Mouse (Mus musculus) liver, embryonic 11.5 days (tissue): ENCODE measurements around the gene Qrfp. TPM values are rescaled to one million over a fixed set of nuclear protein-coding genes. Genes with fewer than 3 reads are reported as not detected.

Experiments
- ATAC-seq: fragments of 200-750 bp; cut with Nextera tagmentation; replicated peaks from 2 replicates; pipeline ENCODE4 v1.8.0; 2017; ENCODE audit warnings: moderate number of reproducible peaks, mild to moderate bottlenecking, moderate TSS enrichment, moderate library complexity; ENCODE audit not compliant: low FRiP score
- DNase-seq: peaks from one replicate; pipeline ENCODE4 v3.0.0-alpha.2; 2017; ENCODE audit warnings: low spot score
- H3K27ac ChIP-seq: fragments of 300-500 bp; sonication (generic); 2 replicates; pipeline ENCODE4 v1.5.1; 2014; ENCODE audit warnings: mild to moderate bottlenecking, low read depth, low read length, control low read depth
- H3K27me3 ChIP-seq: fragments of 300-500 bp; sonication (generic); replicated peaks from 2 replicates; pipeline ENCODE4 v1.6.1; 2014; ENCODE audit warnings: low read length, mixed read lengths; ENCODE audit not compliant: control insufficient read depth, insufficient read depth
- H3K36me3 ChIP-seq: fragments of 300-500 bp; sonication (generic); 2 replicates; pipeline ENCODE4 v1.6.1; 2014; ENCODE audit warnings: mild to moderate bottlenecking, low read length, moderate library complexity, mixed read lengths; ENCODE audit not compliant: control insufficient read depth, insufficient read depth
- H3K4me1 ChIP-seq: fragments of 300-500 bp; sonication (generic); replicated peaks from 2 replicates; pipeline ENCODE4 v1.6.1; 2014; ENCODE audit warnings: low read length, mixed read lengths; ENCODE audit not compliant: control insufficient read depth, insufficient read depth
- H3K4me2 ChIP-seq: fragments of 300-500 bp; sonication (generic); 2 replicates; pipeline ENCODE4 v1.6.1; 2014; ENCODE audit warnings: mild to moderate bottlenecking, control low read depth, moderate library complexity
- H3K4me3 ChIP-seq: fragments of 300-500 bp; sonication (generic); 2 replicates; pipeline ENCODE4 v1.5.1; 2014; ENCODE audit warnings: low read depth, low read length, control low read depth
- H3K9ac ChIP-seq: fragments of 300-500 bp; sonication (generic); 2 replicates; pipeline ENCODE4 v1.6.1; 2014; ENCODE audit warnings: low read depth, low read length, control low read depth
- H3K9me3 ChIP-seq: fragments of 300-500 bp; sonication (generic); 2 replicates; pipeline ENCODE4 v1.6.1; 2016; ENCODE audit warnings: low read length, inconsistent platforms, mixed read lengths; ENCODE audit not compliant: control insufficient read depth
- WGBS: fragments of 180-500 bp; shearing (Covaris S2); extraction: QIAGEN DNeasy Blood & Tissue Kit; methylation state at CpG from one replicate; pipeline ENCODE4 v1.1.7; 2014; 5-methylcytosine and 5-hydroxymethylcytosine counted together
- polyA plus RNA-seq: library from polyadenylated mRNA; unstranded; fragments of >200 nt; fragmentation: Nextera tagmentation; extraction: Ambion mirVana; gene quantifications from 2 replicates; pipeline ENCODE4 v1.2.1, GENCODE M21; 2014

The Qrfp gene
- polyA plus RNA-seq, 1 experiment from 2014 or later = not detected

- WGBS = 71% methylated on average over 16 of the region's 16 CpGs
- peaks cover 30% of the 10 kb centered on the region for H3K27me3 ChIP-seq
- ATAC-seq = no peak
- H3K9ac ChIP-seq = no peak overlapping the region
- H3K36me3 ChIP-seq = no peaks in the 10 kb centered on the region
- no peaks in the 10 kb centered on the region for H3K9me3 ChIP-seq
- no peak overlapping the region for H3K27ac ChIP-seq
- no peak overlapping the region for H3K4me2 ChIP-seq
- H3K4me3 ChIP-seq = no peak overlapping the region
- peaks cover 3% of the 10 kb centered on the region; the same call in 1 of the 2 replicates for H3K4me1 ChIP-seq
- no peak for DNase-seq
Observed at GRCm38 (mm10) chr2:31825469-31825911, 15.1 kb upstream of the Qrfp start.

GRCm38 (mm10) chr2:31823933-31824730 is 13.8 kb upstream of the Qrfp start:
- Histone ChIP-seq H3K4me1 (peaks cover 3% of the 10 kb centered on the region; the same call in 1 of the 2 replicates), H3K27me3 (peaks cover 30% of the 10 kb centered on the region), H3K9ac (no peak overlapping the region), H3K27ac (no peak overlapping the region), H3K9me3 (no peaks in the 10 kb centered on the region), H3K4me2 (no peak overlapping the region), H3K36me3 (no peaks in the 10 kb centered on the region), H3K4me3 (no peak overlapping the region)
- DNase-seq (no peak), ATAC-seq (no peak)
- 77% methylated on average over 12 of the region's 15 CpGs for WGBS

GRCm38 (mm10) chr2:31822524-31823371 is 12.4 kb upstream of the Qrfp start:
- ATAC-seq = no peak
- Histone ChIP-seq H3K36me3 (no peaks in the 10 kb centered on the region), H3K27ac (no peak overlapping the region), H3K9me3 (no peaks in the 10 kb centered on the region), H3K4me1 (peaks cover 3% of the 10 kb centered on the region; the same call in 1 of the 2 replicates), H3K4me2 (peak overlapping the region; percentile 53), H3K9ac (no peak overlapping the region), H3K4me3 (no peak overlapping the region), H3K27me3 (peaks cover 30% of the 10 kb centered on the region)
- 14% methylated on average over 39 of the region's 39 CpGs for whole genome bisulfite sequencing
- no peak for DNase-seq

DNA sequence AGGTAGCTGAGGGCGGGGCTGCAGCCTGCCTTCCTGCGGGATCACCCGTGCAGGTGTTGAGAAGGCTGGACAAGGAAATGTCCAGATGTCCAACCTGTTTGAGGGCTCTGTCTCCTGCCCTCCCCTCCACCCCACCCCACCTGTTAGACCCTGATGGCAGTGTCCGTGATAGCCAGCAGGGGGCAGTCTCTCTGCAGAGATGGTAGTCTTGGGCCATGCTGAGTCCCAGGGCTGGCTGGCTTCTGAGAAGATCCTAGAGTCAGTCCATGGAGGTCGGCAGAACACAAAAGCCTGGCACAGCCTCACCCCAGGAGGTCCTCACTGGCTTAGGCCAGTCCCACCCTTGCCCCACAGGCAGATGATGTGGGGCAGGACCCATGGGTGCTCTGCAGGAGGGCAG is 5.0 kb upstream of the Qrfp start:
- H3K9me3 ChIP-seq = no peaks in the 10 kb centered on the region
- no peak; the same call in 1 of the 2 replicates for ATAC-seq
- no peak overlapping the region for H3K4me2 ChIP-seq
- no peak overlapping the region for H3K4me3 ChIP-seq
- peak; percentile 52 for DNase-seq
- no peak overlapping the region for H3K9ac ChIP-seq
- H3K36me3 ChIP-seq = no peaks in the 10 kb centered on the region
- 19% methylated on average over 5 of the region's 5 CpGs for WGBS
- peaks cover 4% of the 10 kb centered on the region for H3K4me1 ChIP-seq
- H3K27ac ChIP-seq = no peak overlapping the region
- peaks cover 4% of the 10 kb centered on the region; the same call in 1 of the 2 replicates for H3K27me3 ChIP-seq

DNA sequence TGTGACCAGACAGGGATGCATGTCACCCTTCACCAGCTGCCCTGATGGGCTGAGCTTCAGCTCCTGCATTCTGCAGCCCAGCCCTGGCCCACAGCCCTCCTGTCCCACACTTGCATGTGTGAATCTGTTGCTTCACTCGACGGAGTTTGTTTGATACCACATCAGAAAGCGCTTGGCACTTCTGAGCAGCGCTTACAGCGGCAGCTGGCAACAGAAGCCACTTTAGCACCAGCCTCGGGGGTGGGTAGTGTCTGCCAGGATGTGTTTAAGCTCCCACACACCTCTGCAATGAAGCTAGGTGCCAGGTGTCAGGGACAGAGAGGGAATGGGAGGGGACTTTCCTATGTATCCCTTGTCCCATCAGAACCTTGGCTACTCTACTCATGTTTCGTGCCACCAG is 4.3 kb upstream of the Qrfp start:
- H3K9ac ChIP-seq = no peak overlapping the region
- no peak overlapping the region for H3K27ac ChIP-seq
- peaks cover 9% of the 10 kb centered on the region for H3K4me1 ChIP-seq
- no peak overlapping the region for H3K4me2 ChIP-seq
- no peak for DNase-seq
- WGBS = 71% methylated on average over 7 of the region's 7 CpGs
- ATAC-seq = no peak
- H3K4me3 ChIP-seq = no peak overlapping the region
- H3K36me3 ChIP-seq = no peaks in the 10 kb centered on the region
- no peaks in the 10 kb centered on the region for H3K9me3 ChIP-seq
- H3K27me3 ChIP-seq = peaks cover 6% of the 10 kb centered on the region; the same call in 1 of the 2 replicates

DNA sequence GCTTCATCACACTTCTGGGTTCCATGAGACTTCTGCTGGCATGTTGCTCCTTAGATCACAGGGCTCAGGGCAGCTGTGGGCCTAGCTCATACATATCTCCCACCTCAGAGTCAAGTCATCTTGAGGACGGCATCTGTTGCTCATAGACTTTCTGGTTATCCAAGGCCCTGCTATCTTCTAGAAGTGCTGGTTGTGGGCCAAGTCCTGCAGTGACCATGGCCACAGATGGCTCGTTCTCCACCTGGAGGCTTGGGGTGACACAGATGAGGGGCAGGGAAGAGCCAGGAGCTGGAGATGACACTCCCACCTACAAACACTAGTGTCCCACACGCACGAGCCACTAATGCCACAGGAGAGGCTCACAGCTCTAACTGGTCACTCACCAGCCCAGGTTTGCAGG is 3.3 kb upstream of the Qrfp start:
- ATAC-seq (no peak), DNase-seq (no peak)
- Histone ChIP-seq H3K27me3 (peaks cover 6% of the 10 kb centered on the region; the same call in 1 of the 2 replicates), H3K36me3 (no peaks in the 10 kb centered on the region), H3K9ac (no peak overlapping the region), H3K4me2 (no peak overlapping the region), H3K4me3 (no peak overlapping the region), H3K27ac (no peak overlapping the region), H3K9me3 (no peaks in the 10 kb centered on the region), H3K4me1 (peaks cover 9% of the 10 kb centered on the region)
- WGBS = 81% methylated on average over 4 of the region's 4 CpGs

DNA sequence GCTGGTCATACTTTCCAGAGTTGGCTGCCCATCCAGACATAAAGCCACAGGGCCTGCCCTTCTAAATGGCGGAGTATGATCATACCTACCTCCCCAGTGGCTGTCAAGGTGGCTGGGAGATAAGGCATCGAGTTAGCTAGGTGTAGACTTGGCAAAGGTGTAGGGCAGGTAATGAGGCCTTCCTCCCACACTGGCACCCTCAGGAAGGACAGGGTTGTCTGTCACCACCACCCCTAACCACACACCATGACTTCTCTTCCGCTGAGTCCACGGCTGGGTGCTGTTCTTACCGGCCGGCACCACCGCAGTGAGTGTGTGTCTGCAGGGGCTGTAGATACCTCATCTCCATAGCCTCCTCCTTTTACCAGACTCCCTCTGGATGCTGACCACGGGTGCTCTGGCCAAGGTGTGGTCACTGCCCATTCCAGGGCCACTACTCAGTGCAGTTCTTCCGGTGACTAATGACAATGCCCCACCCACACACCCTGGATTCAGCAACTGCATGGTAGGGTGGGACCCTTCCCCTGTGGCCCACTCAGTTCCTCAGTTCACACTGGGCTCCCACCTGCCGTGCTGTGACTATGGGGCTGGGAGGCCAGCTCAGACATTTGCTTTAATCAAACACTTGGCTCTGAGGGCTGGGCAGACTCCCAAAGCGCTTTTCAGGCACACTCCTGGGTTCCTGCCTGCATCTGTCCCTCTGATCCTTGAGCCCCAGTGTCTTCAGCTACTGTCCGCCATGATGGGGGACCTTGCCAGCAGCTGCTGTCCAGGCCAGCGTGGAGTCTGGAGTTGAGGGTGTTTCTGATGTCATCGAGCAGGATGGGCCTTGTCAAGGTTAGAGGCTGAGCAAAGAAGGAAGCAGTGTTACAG is 942 bp upstream of the Qrfp start:
- WGBS = 72% methylated on average over 14 of the region's 14 CpGs
- ATAC-seq = no peak
- no peak for DNase-seq
- Histone ChIP-seq H3K27me3 (peaks cover 3% of the 10 kb centered on the region; the same call in 1 of the 2 replicates), H3K36me3 (no peaks in the 10 kb centered on the region), H3K9me3 (no peaks in the 10 kb centered on the region), H3K27ac (no peak overlapping the region), H3K4me2 (no peak overlapping the region), H3K4me3 (no peak overlapping the region), H3K9ac (no peak overlapping the region), H3K4me1 (peaks cover 12% of the 10 kb centered on the region)

- ATAC-seq (no peak), DNase-seq (no peak)
- WGBS = 22% methylated on average over 2 of the region's 2 CpGs
- Histone ChIP-seq H3K9ac (no peak overlapping the region), H3K4me2 (no peak overlapping the region), H3K27ac (no peak overlapping the region), H3K4me3 (no peak overlapping the region), H3K9me3 (no peaks in the 10 kb centered on the region), H3K36me3 (0 out of 2 replicates have a peak, but pooled peaks cover 1% of the 10 kb centered on the region), H3K4me1 (peaks cover 12% of the 10 kb centered on the region), H3K27me3 (peaks cover 3% of the 10 kb centered on the region; the same call in 1 of the 2 replicates)
Observed at GRCm38 (mm10) chr2:31809358-31809740, 1.0 kb downstream of the Qrfp start.
